Mouse (Mus musculus): ENCODE data around the gene Ang6. TPM values are rescaled to one million over a fixed set of nuclear protein-coding genes. Genes with fewer than 3 reads are reported as not detected.

The Ang6 gene
- polyA plus RNA-seq, 1 experiment = not detected

Other genes starting within 250 kb of the Ang6 start
- not detected in 2 replicates for gene Gm8180, start 217.5 kb downstream of the Ang6 start, polyA plus RNA-seq (2012)
- not detected in 2 replicates for gene Ear1, start 126.8 kb downstream of the Ang6 start, polyA plus RNA-seq (2012)
- gene Ear10, start 78.7 kb downstream of the Ang6 start, polyA plus RNA-seq (2012) = not detected in 2 replicates
- not detected in 2 replicates for gene Gm8113, start 76.9 kb downstream of the Ang6 start, polyA plus RNA-seq (2012)
- gene Ang5, start 45.2 kb downstream of the Ang6 start, polyA plus RNA-seq (2012) = not detected in 2 replicates
- not detected in 2 replicates for gene Ear2, start 100.4 kb upstream of the Ang6 start, polyA plus RNA-seq (2012)
- gene Gm3327, start 121.6 kb upstream of the Ang6 start, polyA plus RNA-seq (2012) = not detected in 2 replicates
- gene Gm8212, start 195.4 kb upstream of the Ang6 start, polyA plus RNA-seq (2012) = not detected in 2 replicates
- gene 4930503E14Rik, start 211.0 kb upstream of the Ang6 start, polyA plus RNA-seq (2012) = not detected in 2 replicates

Measured in erythroblast, embryonic 14.5 days (primary cell).